Mouse (Mus musculus) small intestine, adult 2 months (tissue): Measurements from ENCODE around the gene Ice1.

Experiments
- CTCF ChIP-seq: fragments of 200-500 bp; IDR thresholded peaks from 2 replicates; pipeline ENCODE4 v1.5.1; 2012; ENCODE audit warnings: low read depth, mild to moderate bottlenecking, control low read depth, inconsistent platforms, low read length, moderate library complexity, mixed read lengths; ENCODE audit not compliant: insufficient replicate concordance, insufficient read length; ENCODE audit errors: extremely low read depth
- POLR2A ChIP-seq: fragments of 200-500 bp; IDR thresholded peaks from 2 replicates; pipeline ENCODE4 v1.6.1; 2012; ENCODE audit warnings: low read depth, mild to moderate bottlenecking, control low read depth, inconsistent platforms, low read length, moderate library complexity

DNA sequence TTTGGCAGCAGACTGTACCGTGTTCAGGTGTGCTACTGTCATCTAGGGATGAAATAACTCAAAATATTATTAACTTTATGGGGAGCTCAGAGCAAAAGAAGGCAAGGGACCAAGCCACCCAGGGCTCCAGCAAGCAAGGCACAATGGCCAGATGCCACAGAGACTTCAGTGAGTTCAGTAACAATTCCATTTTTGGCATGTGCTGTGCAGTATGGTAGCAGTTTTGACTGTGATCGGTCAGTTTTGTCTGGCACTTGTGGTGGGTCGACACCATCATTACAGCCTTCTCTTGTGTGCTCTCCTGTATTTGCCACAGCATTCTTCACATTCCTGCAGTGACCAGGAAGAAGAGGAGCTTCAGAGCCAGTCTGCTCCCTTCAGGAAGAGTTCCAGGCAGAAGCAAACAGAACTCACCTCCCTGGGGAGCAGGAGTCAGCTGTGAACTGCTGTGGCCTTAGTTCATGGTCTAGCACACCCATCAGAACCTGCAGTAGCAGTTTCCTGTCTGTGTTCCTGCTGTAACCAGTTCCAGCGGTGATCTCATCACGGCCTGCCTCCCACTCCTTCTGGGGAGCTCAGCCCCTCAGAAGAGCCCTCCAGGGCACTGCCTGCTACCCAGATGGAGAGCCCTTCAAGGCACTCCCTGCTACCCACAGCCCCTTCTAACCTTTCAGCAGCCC is 16.8 kb upstream of the Ice1 start:
- TF ChIP-seq POLR2A: no peak
- TF ChIP-seq CTCF: no peak
